Mouse (Mus musculus): Measurements from ENCODE around the gene Gmnc.

Gmnc gene

DNA sequence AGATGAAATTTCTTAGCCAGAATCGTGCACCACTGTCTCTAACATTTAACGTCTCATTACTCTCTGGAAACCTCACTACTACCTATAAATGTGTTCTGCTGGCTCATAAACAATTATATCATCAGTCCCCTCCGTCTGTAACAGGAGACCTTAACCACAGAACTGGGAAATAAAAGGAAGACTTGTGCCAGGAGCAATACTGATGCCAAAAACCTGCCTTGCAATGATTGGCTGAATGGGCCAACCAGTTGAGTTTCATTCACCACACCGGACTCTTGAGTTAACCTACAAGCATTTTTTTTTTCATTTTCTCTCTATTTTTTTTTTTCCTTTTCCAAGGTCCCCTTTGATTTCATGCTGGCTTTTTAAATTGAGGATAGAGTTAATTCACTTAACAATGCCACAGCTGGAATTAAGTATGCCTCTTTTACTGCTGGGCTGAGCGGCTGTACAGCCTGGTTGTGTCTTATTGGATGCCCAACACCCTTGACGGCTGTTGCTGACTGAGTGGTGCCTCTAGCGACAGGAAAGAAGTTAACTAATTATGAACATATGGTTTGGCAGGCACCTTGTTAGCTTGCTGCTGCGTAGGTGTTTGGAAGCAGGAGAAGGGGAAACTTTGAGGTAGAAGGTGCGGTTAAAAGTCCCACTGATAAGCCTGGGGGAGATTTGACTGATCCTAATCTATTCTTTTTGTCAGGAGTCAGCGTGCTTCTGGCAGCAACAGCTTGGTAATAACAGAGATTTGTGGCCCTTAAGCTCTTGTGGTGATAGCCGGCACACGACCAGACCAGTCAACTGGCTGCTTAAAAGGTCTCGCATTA, at the start of gene Gmnc:
Gene Gmnc (minus strand): TSS at position 176 of the 824 bp plus-strand sequence.
- DNase-seq, result no peak

- no peak for DNase-seq
Measured at GRCm38 (mm10) chr16:27027281-27027680, 35.8 kb upstream of the Gmnc start.

GRCm38 (mm10) chr16:27026226-27026625, 34.8 kb upstream of the Gmnc start:
- DNase-seq, result no peak

DNA sequence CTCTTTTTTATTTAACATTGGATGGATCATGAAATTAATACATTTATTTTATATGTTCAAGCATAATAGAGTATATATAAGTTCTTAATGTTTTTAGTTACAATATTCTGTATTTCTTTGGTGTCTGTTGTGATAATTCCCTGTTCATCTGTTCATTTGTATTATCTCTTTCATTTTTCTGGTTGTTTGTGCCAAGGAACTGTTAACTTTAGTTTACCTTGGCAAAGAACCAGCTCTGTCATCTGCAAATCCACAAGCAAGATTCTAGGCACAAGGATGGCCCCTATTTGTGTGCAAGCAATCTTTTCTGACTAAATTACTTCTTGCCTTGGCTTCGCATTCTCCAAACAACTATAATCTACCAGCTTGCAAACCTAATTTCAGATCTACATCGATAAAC, 31.3 kb upstream of the Gmnc start:
- DNase-seq, result no peak

GRCm38 (mm10) chr16:27017309-27017708, 25.9 kb upstream of the Gmnc start:
- no peak for DNase-seq

GRCm38 (mm10) chr16:27002714-27003113, 11.3 kb upstream of the Gmnc start:
- no peak for DNase-seq

DNA sequence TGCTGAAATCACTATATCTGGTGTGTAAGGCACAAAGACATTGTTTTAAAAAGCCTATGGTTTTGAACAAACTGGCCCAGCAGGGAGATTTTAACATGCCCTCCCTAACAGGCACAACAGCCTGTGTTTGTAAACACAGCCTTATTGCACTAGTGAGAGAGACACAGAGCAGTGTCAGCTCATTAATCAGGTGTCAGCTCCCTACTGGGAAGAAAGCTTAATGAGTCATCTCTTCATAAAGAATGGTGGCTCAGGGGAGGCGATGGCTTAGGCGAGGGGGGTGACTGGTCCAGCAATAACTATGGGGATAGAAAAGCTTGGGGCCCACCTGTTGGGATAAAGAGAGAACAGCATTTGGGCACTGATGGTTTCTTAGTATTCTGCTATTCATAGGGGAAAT, 8.1 kb upstream of the Gmnc start:
- no peak for DNase-seq

GRCm38 (mm10) chr16:26989415-26990315, 1.8 kb downstream of the Gmnc start:
- no peak for DNase-seq

- no peak for DNase-seq
Measured at GRCm38 (mm10) chr16:26988188-26988587, 3.3 kb downstream of the Gmnc start.

- DNase-seq, result no peak
Measured at GRCm38 (mm10) chr16:26985796-26986195, 5.7 kb downstream of the Gmnc start.

GRCm38 (mm10) chr16:26982112-26982511, 9.3 kb downstream of the Gmnc start:
- no peak for DNase-seq

GRCm38 (mm10) chr16:26967967-26968366, 23.5 kb downstream of the Gmnc start:
- no peak for DNase-seq

- no peak for DNase-seq
Measured at GRCm38 (mm10) chr16:26966830-26967229, 24.6 kb downstream of the Gmnc start.

DNA sequence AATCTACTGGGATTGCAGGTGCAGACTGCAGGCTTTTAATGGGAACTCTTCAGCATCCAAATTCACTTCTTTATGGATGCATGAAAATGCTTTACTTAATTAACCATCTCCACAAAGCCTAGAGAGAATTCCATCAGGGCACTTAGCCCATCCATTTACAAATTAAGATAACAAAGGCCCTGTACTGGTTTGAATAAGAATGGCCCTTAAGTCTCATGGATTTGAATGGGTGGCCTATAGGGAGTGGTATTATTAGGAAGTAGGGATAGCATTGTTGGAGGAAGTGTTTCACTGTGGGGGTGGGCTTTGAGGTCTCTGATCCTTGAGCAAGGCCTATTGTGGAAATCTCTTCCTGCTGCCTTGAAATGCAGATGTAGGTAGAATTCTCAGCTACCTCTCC, 29.5 kb downstream of the Gmnc start:
- DNase-seq, result no peak

DNA sequence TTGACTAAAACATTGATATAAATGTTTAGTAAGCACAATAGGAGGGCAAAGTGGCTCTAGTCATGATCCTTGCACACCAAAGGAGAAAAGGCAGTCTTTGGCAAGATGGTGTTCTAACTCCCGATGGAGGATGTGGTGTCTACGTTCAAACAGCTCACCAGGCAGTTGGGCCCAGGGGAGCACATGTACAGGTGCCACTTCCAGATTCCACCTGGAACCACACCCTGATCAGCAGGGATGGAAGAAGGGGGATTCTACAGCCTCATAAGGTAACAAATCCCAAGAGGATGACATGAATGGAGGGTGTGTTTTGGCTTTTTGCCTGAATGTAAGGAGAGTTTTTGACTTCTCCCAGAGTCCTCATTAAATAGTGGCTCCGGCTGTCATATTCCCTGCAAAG, 39.9 kb downstream of the Gmnc start:
- no peak for DNase-seq

DNA sequence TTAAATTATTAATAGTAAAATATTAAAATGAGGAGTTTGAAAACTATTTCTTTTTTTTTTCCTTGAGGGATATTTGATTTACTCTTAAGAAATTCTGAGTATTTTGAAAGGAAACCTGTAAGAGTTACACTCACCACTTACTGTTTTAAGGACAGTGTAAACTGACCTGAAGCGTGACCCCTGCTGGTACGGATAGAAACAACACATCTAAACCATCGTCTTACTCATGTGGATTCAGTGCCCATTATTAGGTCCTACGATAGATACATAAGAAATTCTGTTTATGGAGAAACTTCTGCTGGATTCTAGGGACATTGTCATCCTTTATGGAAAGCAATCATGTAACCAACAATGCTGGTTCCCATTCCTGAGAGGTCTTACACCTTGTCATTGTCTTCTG, 41.2 kb downstream of the Gmnc start:
- no peak for DNase-seq

GRCm38 (mm10) chr16:26903968-26904367, 87.5 kb downstream of the Gmnc start:
- no peak for DNase-seq

DNA sequence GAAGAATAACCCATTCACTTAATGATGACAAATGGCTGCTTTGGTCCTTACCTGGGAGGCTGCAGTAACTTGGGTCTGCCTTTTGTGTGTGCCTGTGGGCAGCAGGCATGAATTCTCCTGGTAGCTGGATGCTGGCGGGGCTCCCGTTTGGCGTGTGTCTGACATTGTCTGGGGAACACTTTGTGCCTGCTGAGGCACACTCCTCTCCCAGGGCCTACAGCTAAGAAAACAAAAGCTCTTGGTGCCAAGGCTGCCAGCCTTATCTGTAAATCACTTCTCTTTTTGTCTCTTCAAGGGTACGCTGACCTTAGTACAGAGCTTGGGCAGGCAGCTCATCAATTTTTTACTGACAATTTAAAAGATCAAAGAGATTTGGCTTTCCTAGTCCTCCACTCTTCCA, 90.0 kb downstream of the Gmnc start:
- DNase-seq, result no peak

GRCm38 (mm10) chr16:26886337-26886736, 105.1 kb downstream of the Gmnc start:
- no peak for DNase-seq

DNA sequence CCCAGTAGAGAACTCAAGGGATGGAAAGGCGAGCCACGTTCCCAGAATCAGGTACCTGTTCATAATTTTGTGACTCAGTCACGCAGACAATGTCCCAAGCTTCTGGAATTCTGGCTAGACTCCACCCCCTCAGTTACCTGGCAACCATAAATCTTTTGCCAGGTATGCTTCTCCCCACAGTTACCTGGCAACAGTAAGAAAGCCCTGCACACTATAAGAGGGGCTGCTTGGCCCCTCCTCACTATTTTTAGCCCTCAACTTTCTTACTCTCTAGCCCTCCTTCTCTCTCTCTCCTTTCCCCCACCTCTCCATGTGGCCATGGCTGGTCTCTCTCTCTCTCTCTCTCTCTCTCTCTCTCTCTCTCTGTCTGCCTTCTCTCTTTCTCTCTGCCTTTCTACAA, 114.6 kb downstream of the Gmnc start:
- no peak for DNase-seq
